Mouse (Mus musculus) limb, embryonic 11.5 days (tissue): ENCODE data around the gene Vsir. TPM values are rescaled to one million over a fixed set of nuclear protein-coding genes. Genes with fewer than 3 reads are reported as not detected.

Experiments used
- ATAC-seq: fragments of 200-750 bp; cut with Nextera tagmentation; 2 replicates; pipeline ENCODE4 v1.8.0; 2017; ENCODE audit warnings: low read depth; ENCODE audit not compliant: insufficient number of reproducible peaks, low FRiP score, low TSS enrichment
- DNase-seq: peaks from one replicate; pipeline ENCODE4 v3.0.0-alpha.2; 2015; ENCODE audit warnings: low spot score
- H3K27ac ChIP-seq: fragments of 300-500 bp; sonication (generic); replicated peaks from 2 replicates; pipeline ENCODE4 v1.5.1; 2014; ENCODE audit warnings: low read depth, mild to moderate bottlenecking, low read length
- H3K27me3 ChIP-seq: fragments of 300-500 bp; sonication (generic); 2 replicates; pipeline ENCODE4 v1.6.1; 2014; ENCODE audit warnings: mild to moderate bottlenecking, low read length, mixed read lengths; ENCODE audit not compliant: control insufficient read depth, insufficient read depth
- H3K36me3 ChIP-seq: fragments of 300-500 bp; sonication (generic); 2 replicates; pipeline ENCODE4 v1.6.1; 2014; ENCODE audit warnings: mild to moderate bottlenecking, low read length, moderate library complexity, mixed read lengths; ENCODE audit not compliant: control insufficient read depth, insufficient read depth
- H3K4me1 ChIP-seq: fragments of 300-500 bp; sonication (generic); 2 replicates; pipeline ENCODE4 v1.6.1; 2014; ENCODE audit warnings: low read length, mixed read lengths; ENCODE audit not compliant: control insufficient read depth, insufficient read depth
- H3K4me2 ChIP-seq: fragments of 300-500 bp; sonication (generic); 2 replicates; pipeline ENCODE4 v1.6.1; 2014; ENCODE audit warnings: low read depth, mild to moderate bottlenecking, moderate library complexity; ENCODE audit not compliant: severe bottlenecking
- H3K4me3 ChIP-seq: fragments of 300-500 bp; sonication (generic); 2 replicates; pipeline ENCODE4 v1.5.1; 2014; ENCODE audit warnings: low read depth, low read length
- H3K9ac ChIP-seq: fragments of 300-500 bp; sonication (generic); 2 replicates; pipeline ENCODE4 v1.6.1; 2014; ENCODE audit warnings: mild to moderate bottlenecking, low read length
- H3K9me3 ChIP-seq: fragments of 300-500 bp; sonication (generic); 2 replicates; pipeline ENCODE4 v1.6.1; 2016; ENCODE audit warnings: low read length; ENCODE audit not compliant: control insufficient read depth
- WGBS: fragments of 180-500 bp; shearing (Covaris S2); extraction: QIAGEN DNeasy Blood & Tissue Kit; methylation state at CpG from one replicate; pipeline ENCODE4 v1.1.7; 2014; 5-methylcytosine and 5-hydroxymethylcytosine counted together
- polyA plus RNA-seq: library from polyadenylated mRNA; unstranded; fragments of >200 nt; fragmentation: Nextera tagmentation; extraction: Ambion mirVana; gene quantifications from 2 replicates; pipeline ENCODE4 v1.2.1, GENCODE M21; 2014

Vsir gene
- polyA plus RNA-seq, 1 experiment from 2014 or later: 2.4 TPM

DNA sequence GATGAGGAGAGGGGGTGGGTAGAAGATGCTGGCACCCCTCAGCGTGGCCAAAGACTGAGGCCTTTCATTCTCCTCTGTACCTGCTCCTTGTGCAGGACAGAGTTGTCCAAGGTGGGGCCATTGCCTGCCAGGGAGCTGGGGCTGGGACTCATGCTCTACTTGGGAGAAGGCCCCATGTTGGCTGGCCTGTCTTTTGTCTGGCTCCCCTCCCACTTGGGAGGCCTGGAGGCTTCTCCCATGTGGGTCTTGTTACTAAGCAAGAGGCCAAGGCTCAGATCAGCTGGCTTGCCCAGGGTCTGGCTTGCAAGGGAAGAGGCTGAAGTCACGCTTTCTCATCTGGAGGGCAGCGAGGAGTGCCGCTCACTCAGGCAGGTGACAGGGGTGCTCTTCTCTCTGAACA is 10.8 kb downstream of the Vsir start:
- Histone ChIP-seq H3K4me1 (peaks cover 10% of the 10 kb centered on the region), H3K9me3 (no peaks in the 10 kb centered on the region), H3K9ac (no peak overlapping the region), H3K4me2 (no peak overlapping the region), H3K27me3 (no peaks in the 10 kb centered on the region), H3K4me3 (no peak overlapping the region), H3K27ac (no peak overlapping the region), H3K36me3 (no peaks in the 10 kb centered on the region)
- ATAC-seq (no peak), DNase-seq (no peak)
- 84% methylated on average over 4 of the region's 4 CpGs for WGBS

DNA sequence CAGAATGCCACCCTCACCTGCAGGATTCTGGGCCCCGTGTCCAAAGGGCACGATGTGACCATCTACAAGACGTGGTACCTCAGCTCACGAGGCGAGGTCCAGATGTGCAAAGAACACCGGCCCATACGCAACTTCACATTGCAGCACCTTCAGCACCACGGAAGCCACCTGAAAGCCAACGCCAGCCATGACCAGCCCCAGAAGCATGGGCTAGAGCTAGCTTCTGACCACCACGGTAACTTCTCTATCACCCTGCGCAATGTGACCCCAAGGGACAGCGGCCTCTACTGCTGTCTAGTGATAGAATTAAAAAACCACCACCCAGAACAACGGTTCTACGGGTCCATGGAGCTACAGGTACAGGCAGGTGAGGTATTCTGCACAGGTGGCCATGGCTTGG is 11.2 kb downstream of the Vsir start:
- peaks cover 15% of the 10 kb centered on the region for H3K4me1 ChIP-seq
- H3K9me3 ChIP-seq: no peaks in the 10 kb centered on the region
- no peaks in the 10 kb centered on the region for H3K36me3 ChIP-seq
- no peaks in the 10 kb centered on the region for H3K27me3 ChIP-seq
- DNase-seq: no peak
- no peak overlapping the region for H3K4me3 ChIP-seq
- ATAC-seq: no peak
- WGBS: 95% methylated on average over 14 of the region's 14 CpGs
- H3K27ac ChIP-seq: no peak overlapping the region
- no peak overlapping the region for H3K4me2 ChIP-seq
- no peak overlapping the region for H3K9ac ChIP-seq

GRCm38 (mm10) chr10:60358776-60359175 is 12.1 kb downstream of the Vsir start:
- Histone ChIP-seq H3K9me3 (no peaks in the 10 kb centered on the region), H3K4me3 (no peak overlapping the region), H3K36me3 (no peaks in the 10 kb centered on the region), H3K27me3 (no peaks in the 10 kb centered on the region), H3K4me2 (no peak overlapping the region), H3K27ac (no peak overlapping the region), H3K4me1 (peaks cover 21% of the 10 kb centered on the region), H3K9ac (no peak overlapping the region)
- DNase-seq (no peak), ATAC-seq (no peak)
- 46% methylated on average over 4 of the region's 4 CpGs for WGBS

DNA sequence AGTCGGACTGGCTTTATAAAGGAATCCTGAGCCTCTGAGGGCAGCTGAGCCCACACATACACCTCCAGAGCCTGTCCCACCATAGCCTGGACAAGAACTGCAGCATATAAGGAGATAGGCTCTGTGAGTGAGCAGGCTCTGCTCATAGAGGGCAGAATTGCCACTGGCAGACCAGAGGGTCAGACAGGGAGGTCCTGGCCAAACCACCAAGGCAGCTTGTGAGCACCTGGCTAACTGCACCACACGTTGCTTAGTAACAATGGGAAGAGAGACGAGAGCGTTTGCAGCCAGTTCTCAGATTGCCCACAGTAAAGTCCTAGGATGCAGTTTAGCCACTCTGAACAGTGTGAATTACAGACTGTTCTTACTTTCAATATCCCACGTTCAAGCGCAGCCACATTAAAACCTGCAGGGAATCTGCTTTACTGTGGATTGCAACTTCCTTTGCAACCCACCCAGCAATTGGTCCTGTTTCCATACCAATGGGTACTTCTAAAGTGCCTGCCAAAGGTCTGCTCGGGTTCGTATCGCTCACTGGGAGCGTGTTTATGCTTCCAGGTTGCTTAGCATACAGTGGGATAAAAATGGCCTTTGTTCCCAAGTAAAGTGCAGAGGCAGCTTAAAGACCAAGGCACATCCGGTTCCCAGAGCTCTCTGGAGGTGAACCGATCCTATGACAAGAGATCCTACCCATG is 15.1 kb downstream of the Vsir start:
- H3K4me2 ChIP-seq: no peak overlapping the region
- H3K9me3 ChIP-seq: no peaks in the 10 kb centered on the region
- H3K4me3 ChIP-seq: no peak overlapping the region
- H3K36me3 ChIP-seq: no peaks in the 10 kb centered on the region
- peaks cover 31% of the 10 kb centered on the region for H3K4me1 ChIP-seq
- peak overlapping the region; percentile 30 for H3K9ac ChIP-seq
- peak overlapping the region; percentile 76 for H3K27ac ChIP-seq
- WGBS: 44% methylated on average over 12 of the region's 12 CpGs
- DNase-seq (no peak), ATAC-seq (no peak)
- no peaks in the 10 kb centered on the region for H3K27me3 ChIP-seq

DNA sequence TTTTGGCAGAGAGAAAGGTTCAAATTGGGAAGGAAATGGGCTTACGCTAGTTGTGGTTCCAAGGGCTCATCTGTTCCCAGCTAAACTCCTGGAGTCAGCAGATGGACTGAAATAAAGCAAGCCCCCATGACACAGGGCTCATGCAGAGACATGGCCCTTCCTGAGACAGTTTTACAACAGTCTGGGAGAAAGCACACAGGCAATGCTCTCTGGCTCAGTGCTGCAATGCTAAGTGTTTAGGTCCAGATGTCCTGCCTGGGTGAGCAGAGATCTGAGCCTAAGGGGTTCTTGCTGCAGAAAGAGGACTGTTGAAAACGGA is 15.6 kb downstream of the Vsir start:
- Histone ChIP-seq H3K4me1 (peaks cover 31% of the 10 kb centered on the region), H3K27ac (peak overlapping the region; percentile 76), H3K36me3 (no peaks in the 10 kb centered on the region), H3K4me2 (no peak overlapping the region), H3K9me3 (no peaks in the 10 kb centered on the region), H3K9ac (peak overlapping the region; percentile 30), H3K27me3 (no peaks in the 10 kb centered on the region), H3K4me3 (no peak overlapping the region)
- ATAC-seq: no peak
- WGBS: 23% methylated on average over 2 of the region's 2 CpGs
- DNase-seq: no peak

DNA sequence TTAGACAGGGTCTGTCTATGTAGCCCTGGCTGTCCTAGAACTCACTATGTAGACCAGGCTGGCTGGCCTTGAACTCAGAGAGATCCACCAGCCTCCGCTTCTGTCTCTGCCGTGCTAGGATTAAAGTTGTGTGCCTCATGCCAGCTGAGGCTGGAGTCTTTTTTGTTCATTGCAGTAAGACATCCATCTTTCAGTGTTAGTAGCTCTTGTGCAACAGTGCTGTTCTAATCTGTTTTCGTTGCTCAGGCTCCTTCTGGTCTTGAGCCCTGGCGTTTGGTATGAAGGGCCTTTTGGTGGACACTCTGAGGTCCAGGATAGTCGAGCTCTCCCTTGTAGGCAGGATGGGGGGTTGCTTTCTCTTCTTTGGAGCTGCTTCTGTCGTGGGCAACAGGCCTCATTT is 16.8 kb downstream of the Vsir start:
- no peaks in the 10 kb centered on the region for H3K27me3 ChIP-seq
- no peaks in the 10 kb centered on the region for H3K36me3 ChIP-seq
- 67% methylated on average over 6 of the region's 6 CpGs for WGBS
- ATAC-seq (no peak), DNase-seq (no peak)
- H3K27ac ChIP-seq: no peak overlapping the region
- no peak overlapping the region for H3K4me2 ChIP-seq
- no peak overlapping the region for H3K4me3 ChIP-seq
- no peaks in the 10 kb centered on the region for H3K9me3 ChIP-seq
- H3K9ac ChIP-seq: no peak overlapping the region
- H3K4me1 ChIP-seq: peaks cover 31% of the 10 kb centered on the region

GRCm38 (mm10) chr10:60367145-60367544 is 20.5 kb downstream of the Vsir start:
- H3K27me3 ChIP-seq: no peaks in the 10 kb centered on the region
- WGBS: 97% methylated on average over 2 of the region's 2 CpGs
- DNase-seq: no peak

DNA sequence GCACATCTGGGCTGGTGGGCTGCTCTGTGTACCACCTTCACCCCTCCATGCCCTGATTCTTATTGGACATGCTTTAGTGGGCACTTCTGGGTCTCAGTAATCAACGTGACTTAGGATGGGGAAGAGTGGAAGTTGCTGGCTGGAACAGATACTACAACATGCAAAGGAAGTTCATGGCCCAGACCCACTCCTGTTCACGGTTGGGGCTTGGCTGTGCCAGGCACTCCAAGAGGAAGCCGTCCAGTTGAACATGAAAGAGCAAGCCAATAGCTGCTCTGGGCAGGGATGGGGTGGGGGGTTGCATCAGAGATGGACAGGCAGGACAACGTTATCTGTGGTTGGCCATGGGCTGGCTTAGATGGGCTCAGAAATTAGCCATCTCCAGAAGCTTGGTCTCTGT is 21.3 kb downstream of the Vsir start:
- WGBS: 71% methylated on average over 4 of the region's 4 CpGs
- Histone ChIP-seq H3K4me1 (peaks cover 16% of the 10 kb centered on the region), H3K9me3 (no peaks in the 10 kb centered on the region), H3K4me2 (no peak overlapping the region), H3K9ac (no peak overlapping the region), H3K4me3 (no peak overlapping the region), H3K27me3 (no peaks in the 10 kb centered on the region), H3K36me3 (no peaks in the 10 kb centered on the region), H3K27ac (no peak overlapping the region)
- DNase-seq: no peak
- ATAC-seq: no peak

More at GRCm38 (mm10) chr10:60367145-60367544, 20.5 kb downstream of the Vsir start:
- Histone ChIP-seq H3K9ac (no peak overlapping the region), H3K27ac (no peak overlapping the region), H3K4me1 (peaks cover 24% of the 10 kb centered on the region), H3K4me3 (no peak overlapping the region), H3K36me3 (no peaks in the 10 kb centered on the region), H3K9me3 (no peaks in the 10 kb centered on the region), H3K4me2 (no peak overlapping the region)
- no peak for ATAC-seq

DNA sequence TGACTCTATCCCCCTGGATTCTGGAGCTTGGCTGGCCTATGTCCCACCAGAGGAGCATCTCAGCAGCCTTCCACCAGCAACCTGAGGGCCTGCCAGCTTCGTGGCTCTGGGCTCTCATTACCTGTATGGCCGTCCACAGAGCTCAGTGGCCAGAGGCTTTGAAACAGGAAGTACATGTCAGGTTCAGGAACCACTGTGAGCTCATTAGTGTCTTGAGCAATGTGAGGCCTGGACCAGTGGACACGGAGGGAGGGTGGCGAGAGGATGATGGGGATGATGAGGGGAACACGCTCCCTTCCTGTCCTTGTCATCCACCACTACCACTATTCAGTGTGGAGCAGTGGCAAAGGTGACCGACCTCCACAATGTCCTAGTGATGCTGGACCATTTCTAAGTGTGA is 22.8 kb downstream of the Vsir start:
- H3K4me2 ChIP-seq: no peak overlapping the region
- no peaks in the 10 kb centered on the region for H3K27me3 ChIP-seq
- 82% methylated on average over 6 of the region's 6 CpGs for WGBS
- H3K4me3 ChIP-seq: no peak overlapping the region
- H3K27ac ChIP-seq: no peak overlapping the region
- H3K4me1 ChIP-seq: peaks cover 17% of the 10 kb centered on the region
- DNase-seq (no peak), ATAC-seq (no peak)
- no peak overlapping the region for H3K9ac ChIP-seq
- H3K9me3 ChIP-seq: no peaks in the 10 kb centered on the region
- H3K36me3 ChIP-seq: no peaks in the 10 kb centered on the region
